Mouse (Mus musculus): ENCODE data around the gene Scamp4.

GRCm38 (mm10) chr10:80620365-80620764, 17.7 kb downstream of the Scamp4 start:
- TF ChIP-seq CTCF (IDR thresholded peaks at IDR 0.05; ENCODE audit: insufficient read depth, low read depth, low read length): no peak
- no peak for TF ChIP-seq POLR2A (IDR thresholded peaks at IDR 0.05; ENCODE audit: insufficient read depth, low read depth, low read length)

All from olfactory bulb, adult 2 months (tissue).